Mouse (Mus musculus) heart, adult 2 months (tissue): Measurements from ENCODE around the gene Nrp1.

Source experiments
- CTCF ChIP-seq: fragments of 200-600 bp; IDR thresholded peaks from 2 replicates; pipeline ENCODE4 v1.8.1; 2022; ENCODE audit warnings: antibody characterized with exemption, mild to moderate bottlenecking, moderate library complexity
- POLR2A ChIP-seq: fragments of 200-500 bp; IDR thresholded peaks from 2 replicates; pipeline ENCODE4 v1.6.1; 2011; ENCODE audit warnings: mild to moderate bottlenecking, low read depth, low read length, control low read depth; ENCODE audit not compliant: insufficient read depth

DNA sequence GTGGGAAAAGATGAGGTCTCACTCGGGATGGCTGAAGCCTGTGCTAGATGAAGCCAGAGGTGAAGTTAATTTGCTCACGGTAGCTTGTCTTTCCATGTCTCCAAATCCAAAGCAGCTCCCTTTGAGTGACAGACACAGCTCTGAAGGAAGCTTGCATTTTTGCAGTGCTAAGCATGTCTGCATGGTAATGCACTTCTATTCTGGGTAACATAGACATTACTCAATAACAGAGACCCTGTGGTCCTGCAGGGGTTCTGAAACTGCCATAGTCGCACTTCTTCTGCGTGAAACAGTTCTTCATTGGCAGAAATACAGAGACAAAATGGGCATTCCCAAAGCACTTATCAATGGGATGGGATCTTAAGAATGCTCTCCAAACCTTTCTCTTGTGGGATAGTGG lies 77.3 kb downstream of the Nrp1 start:
- TF ChIP-seq POLR2A (no peak), CTCF (no peak)
